Mouse (Mus musculus): ENCODE results near the gene Sh3tc1. TPM values are rescaled to one million over a fixed set of nuclear protein-coding genes. Genes with fewer than 3 reads are reported as not detected.

Sh3tc1 gene
- total and polyA plus RNA-seq, 2 experiments from 2014 or later, result 9.4 to 11.4 TPM

- no peak overlapping the region for H3K9ac ChIP-seq (replicated peaks; ENCODE audit: low read depth, low read length)
- H3K4me1 ChIP-seq (ENCODE audit: control insufficient read depth, insufficient read depth), result peaks cover 67% of the 10 kb centered on the region
- DNase-seq (ENCODE audit: low spot score), result no peak
- no peaks in the 10 kb centered on the region for H3K36me3 ChIP-seq (replicated peaks; ENCODE audit: control insufficient read depth, insufficient read depth, low read length)
- no peak for ATAC-seq (ENCODE audit: insufficient read depth, low read depth)
- no peak overlapping the region for H3K4me2 ChIP-seq (ENCODE audit: low read depth, low read length)
- H3K27ac ChIP-seq (ENCODE audit: low read depth), result 0 out of 2 replicates have a peak overlapping the region, but pooled peaks have one; percentile 0
- TF ChIP-seq CTCF (IDR thresholded peaks at IDR 0.05; ENCODE audit: low read depth) (no peak), EP300 (IDR thresholded peaks at IDR 0.05; ENCODE audit: low read depth) (no peak)
- no peaks in the 10 kb centered on the region for H3K27me3 ChIP-seq (ENCODE audit: control insufficient read depth, insufficient read depth, low read length)
- WGBS, result 66% methylated on average over 7 of the region's 7 CpGs
- no peak overlapping the region for H3K4me3 ChIP-seq (ENCODE audit: low read depth, low read length)
- no peaks in the 10 kb centered on the region for H3K9me3 ChIP-seq (replicated peaks; ENCODE audit: control insufficient read depth, low read length)
These were observed 29.2 kb upstream of the Sh3tc1 start for GRCm38 (mm10) chr5:35768997-35769396.

GRCm38 (mm10) chr5:35768525-35768924, 28.7 kb upstream of the Sh3tc1 start:
- TF ChIP-seq EP300 (IDR thresholded peaks at IDR 0.05; ENCODE audit: low read depth) (no peak), CTCF (IDR thresholded peaks at IDR 0.05; ENCODE audit: low read depth) (no peak)
- Histone ChIP-seq H3K36me3 (replicated peaks; ENCODE audit: control insufficient read depth, insufficient read depth, low read length) (no peaks in the 10 kb centered on the region), H3K4me1 (ENCODE audit: control insufficient read depth, insufficient read depth) (peaks cover 67% of the 10 kb centered on the region), H3K9me3 (replicated peaks; ENCODE audit: control insufficient read depth, low read length) (no peaks in the 10 kb centered on the region), H3K27me3 (ENCODE audit: control insufficient read depth, insufficient read depth, low read length) (no peaks in the 10 kb centered on the region), H3K4me3 (ENCODE audit: low read depth, low read length) (no peak overlapping the region), H3K4me2 (ENCODE audit: low read depth, low read length) (no peak overlapping the region), H3K9ac (replicated peaks; ENCODE audit: low read depth, low read length) (no peak overlapping the region), H3K27ac (ENCODE audit: low read depth) (0 out of 2 replicates have a peak overlapping the region, but pooled peaks have one; percentile 0)
- 60% methylated on average over 3 of the region's 3 CpGs for WGBS
- ATAC-seq (ENCODE audit: insufficient read depth, low read depth) (no peak), DNase-seq (ENCODE audit: low spot score) (no peak)

GRCm38 (mm10) chr5:35765909-35766308, 26.1 kb upstream of the Sh3tc1 start:
- Histone ChIP-seq H3K4me3 (ENCODE audit: low read depth, low read length) (no peak overlapping the region), H3K9ac (replicated peaks; ENCODE audit: low read depth, low read length) (no peak overlapping the region), H3K4me1 (ENCODE audit: control insufficient read depth, insufficient read depth) (peaks cover 52% of the 10 kb centered on the region), H3K27ac (ENCODE audit: low read depth) (no peak overlapping the region), H3K36me3 (replicated peaks; ENCODE audit: control insufficient read depth, insufficient read depth, low read length) (no peaks in the 10 kb centered on the region), H3K4me2 (ENCODE audit: low read depth, low read length) (no peak overlapping the region), H3K27me3 (ENCODE audit: control insufficient read depth, insufficient read depth, low read length) (no peaks in the 10 kb centered on the region), H3K9me3 (replicated peaks; ENCODE audit: control insufficient read depth, low read length) (no peaks in the 10 kb centered on the region)
- ATAC-seq (ENCODE audit: insufficient read depth, low read depth) (no peak), DNase-seq (ENCODE audit: low spot score) (no peak)
- TF ChIP-seq EP300 (IDR thresholded peaks at IDR 0.05; ENCODE audit: low read depth), result no peak
- whole genome bisulfite sequencing, result 75% methylated on average over 6 of the region's 6 CpGs

- Histone ChIP-seq H3K36me3 (replicated peaks; ENCODE audit: control insufficient read depth, insufficient read depth, low read length) (no peaks in the 10 kb centered on the region), H3K27me3 (ENCODE audit: control insufficient read depth, insufficient read depth, low read length) (0 out of 2 replicates have a peak, but pooled peaks cover 4% of the 10 kb centered on the region)
- WGBS, result 69% methylated on average over 10 of the region's 10 CpGs
These were observed 23.1 kb upstream of the Sh3tc1 start for GRCm38 (mm10) chr5:35762850-35763249.

GRCm38 (mm10) chr5:35762388-35762787, 22.6 kb upstream of the Sh3tc1 start:
- Histone ChIP-seq H3K36me3 (replicated peaks; ENCODE audit: control insufficient read depth, insufficient read depth, low read length) (no peaks in the 10 kb centered on the region), H3K27me3 (ENCODE audit: control insufficient read depth, insufficient read depth, low read length) (0 out of 2 replicates have a peak, but pooled peaks cover 4% of the 10 kb centered on the region), H3K4me2 (ENCODE audit: low read depth, low read length) (no peak overlapping the region), H3K27ac (ENCODE audit: low read depth) (peak overlapping the region; percentile 56), H3K4me1 (ENCODE audit: control insufficient read depth, insufficient read depth) (peaks cover 29% of the 10 kb centered on the region), H3K9ac (replicated peaks; ENCODE audit: low read depth, low read length) (no peak overlapping the region), H3K9me3 (replicated peaks; ENCODE audit: control insufficient read depth, low read length) (no peaks in the 10 kb centered on the region), H3K4me3 (ENCODE audit: low read depth, low read length) (no peak overlapping the region)
- DNase-seq (ENCODE audit: low spot score), result peak; percentile 73
- TF ChIP-seq CTCF (IDR thresholded peaks at IDR 0.05; ENCODE audit: low read depth), result no peak
- no peak for TF ChIP-seq EP300 (IDR thresholded peaks at IDR 0.05; ENCODE audit: low read depth)
- 30% methylated on average over 5 of the region's 5 CpGs for WGBS
- no peak for ATAC-seq (ENCODE audit: insufficient read depth, low read depth)

More at GRCm38 (mm10) chr5:35762850-35763249, 23.1 kb upstream of the Sh3tc1 start:
- ATAC-seq (ENCODE audit: insufficient read depth, low read depth), result no peak
- no peak overlapping the region for H3K4me3 ChIP-seq (ENCODE audit: low read depth, low read length)
- TF ChIP-seq CTCF (IDR thresholded peaks at IDR 0.05; ENCODE audit: low read depth) (no peak), EP300 (IDR thresholded peaks at IDR 0.05; ENCODE audit: low read depth) (no peak)
- H3K4me2 ChIP-seq (ENCODE audit: low read depth, low read length), result no peak overlapping the region
- no peak for DNase-seq (ENCODE audit: low spot score)
- peaks cover 34% of the 10 kb centered on the region for H3K4me1 ChIP-seq (ENCODE audit: control insufficient read depth, insufficient read depth)
- H3K27ac ChIP-seq (ENCODE audit: low read depth), result peak overlapping the region; percentile 56
- no peak overlapping the region for H3K9ac ChIP-seq (replicated peaks; ENCODE audit: low read depth, low read length)
- H3K9me3 ChIP-seq (replicated peaks; ENCODE audit: control insufficient read depth, low read length), result no peaks in the 10 kb centered on the region

- no peak for DNase-seq (ENCODE audit: low spot score)
- H3K9me3 ChIP-seq (replicated peaks; ENCODE audit: control insufficient read depth, low read length), result no peaks in the 10 kb centered on the region
- H3K4me2 ChIP-seq (ENCODE audit: low read depth, low read length), result no peak overlapping the region
- 0 out of 2 replicates have a peak, but pooled peaks cover 4% of the 10 kb centered on the region for H3K27me3 ChIP-seq (ENCODE audit: control insufficient read depth, insufficient read depth, low read length)
- ATAC-seq (ENCODE audit: insufficient read depth, low read depth), result no peak
- H3K9ac ChIP-seq (replicated peaks; ENCODE audit: low read depth, low read length), result no peak overlapping the region
- H3K36me3 ChIP-seq (replicated peaks; ENCODE audit: control insufficient read depth, insufficient read depth, low read length), result no peaks in the 10 kb centered on the region
- no peak overlapping the region for H3K27ac ChIP-seq (ENCODE audit: low read depth)
- 83% methylated on average over 5 of the region's 5 CpGs for WGBS
- TF ChIP-seq EP300 (IDR thresholded peaks at IDR 0.05; ENCODE audit: low read depth) (no peak), CTCF (IDR thresholded peaks at IDR 0.05; ENCODE audit: low read depth) (no peak)
- H3K4me1 ChIP-seq (ENCODE audit: control insufficient read depth, insufficient read depth), result peaks cover 18% of the 10 kb centered on the region
- H3K4me3 ChIP-seq (ENCODE audit: low read depth, low read length), result no peak overlapping the region
These were observed 21.5 kb upstream of the Sh3tc1 start for GRCm38 (mm10) chr5:35761323-35761722.

Measured in heart, postnatal 0 days (tissue).